Mouse (Mus musculus): ENCODE measurements around the gene Hpca.

DNA sequence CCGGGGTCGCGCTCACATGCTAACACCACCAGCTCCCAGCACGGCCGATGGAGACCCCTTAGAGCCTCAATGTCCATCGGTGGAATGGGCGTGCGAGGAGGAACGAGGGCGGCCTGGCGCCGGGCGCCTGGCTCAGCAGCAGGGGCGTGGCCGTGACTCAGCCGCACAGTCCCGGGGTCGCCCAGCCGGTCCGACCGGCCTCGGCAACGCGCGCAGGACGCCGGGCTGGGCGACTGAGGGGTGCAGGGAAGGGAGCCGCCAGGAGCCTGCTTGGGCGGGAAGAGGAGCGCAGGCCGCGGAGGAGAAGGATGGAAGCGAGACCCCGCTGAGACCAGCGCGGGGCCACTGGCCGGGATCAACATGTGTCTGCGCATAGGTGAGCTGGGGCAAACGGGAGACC, 16.5 kb downstream of the Hpca start, which contains the start of gene Tmem54:
- TF ChIP-seq GATA1 (IDR thresholded peaks at IDR 0.05; ENCODE audit: borderline replicate concordance, low read length) (no peak), FLI1 (IDR thresholded peaks at IDR 0.05; ENCODE audit: low read length) (no peak)

All from megakaryocyte, embryonic 14.5 days (primary cell).